Mouse (Mus musculus) erythroblast, embryonic 14.5 days (primary cell): Measurements from ENCODE around the gene Syngr1. TPM values are rescaled to one million over a fixed set of nuclear protein-coding genes. Genes with fewer than 3 reads are reported as not detected.
A peak's percentile ranks its signal among the peaks of the same experiment; 100 is the strongest.

Experiments
- H3K27me3 ChIP-seq: 2 replicates; pipeline ENCODE4 v1.6.1; 2012; ENCODE audit warnings: inconsistent platforms; ENCODE audit not compliant: control insufficient read depth
- H3K36me3 ChIP-seq: 2 replicates; pipeline ENCODE4 v1.6.1; 2012; ENCODE audit warnings: mild to moderate bottlenecking, inconsistent platforms; ENCODE audit not compliant: control insufficient read depth
- H3K4me1 ChIP-seq: 2 replicates; pipeline ENCODE4 v1.6.1; 2012; ENCODE audit warnings: inconsistent platforms; ENCODE audit not compliant: control insufficient read depth
- H3K4me3 ChIP-seq: replicated peaks from 2 replicates; pipeline ENCODE3; 2012; ENCODE audit warnings: moderate library complexity, mild to moderate bottlenecking, inconsistent platforms
- H3K9me3 ChIP-seq: 2 replicates; pipeline ENCODE4 v1.6.1; 2012; ENCODE audit warnings: low read length, inconsistent platforms, mixed read lengths; ENCODE audit not compliant: control insufficient read depth
- GATA1 ChIP-seq: IDR thresholded peaks from 2 replicates; pipeline ENCODE4 v1.6.1; 2012; ENCODE audit warnings: low read length, inconsistent platforms, mixed read lengths
- TAL1 ChIP-seq: IDR thresholded peaks from 3 replicates; pipeline ENCODE4 v1.6.1; 2012; ENCODE audit warnings: low read length, inconsistent platforms, mixed read lengths
- polyA plus RNA-seq: library from polyadenylated mRNA; stranded (reverse); fragments of >175 nt; gene quantifications from 2 replicates; pipeline ENCODE4 v1.2.3, GENCODE M21; 2012

The Syngr1 gene
- polyA plus RNA-seq, 1 experiment: 0.41 TPM

GRCm38 (mm10) chr15:80131421-80131820 is 40.3 kb downstream of the Syngr1 start:
- Histone ChIP-seq H3K36me3 (peaks cover 28% of the 10 kb centered on the region), H3K4me3 (peak overlapping the region; percentile 6), H3K9me3 (0 out of 2 replicates have a peak, but pooled peaks cover under 1% of the 10 kb centered on the region), H3K4me1 (peaks cover 85% of the 10 kb centered on the region), H3K27me3 (no peaks in the 10 kb centered on the region)
- TF ChIP-seq TAL1: no peak
- TF ChIP-seq GATA1: no peak

- H3K27me3 ChIP-seq: no peaks in the 10 kb centered on the region
- peaks cover 38% of the 10 kb centered on the region for H3K36me3 ChIP-seq
- peak overlapping the region; percentile 97 for H3K4me3 ChIP-seq
- peaks cover 3% of the 10 kb centered on the region; the same call in 1 of the 2 replicates for H3K9me3 ChIP-seq
- peaks cover 92% of the 10 kb centered on the region for H3K4me1 ChIP-seq
- TF ChIP-seq TAL1 (no peak), GATA1 (no peak)
These were observed 41.3 kb downstream of the Syngr1 start for GRCm38 (mm10) chr15:80132452-80132851.

- TF ChIP-seq TAL1 (no peak), GATA1 (no peak)
- Histone ChIP-seq H3K4me3 (peak within 1 kb of the TSS; percentile 97), H3K36me3 (peaks cover 44% of the 10 kb centered on the region), H3K4me1 (peaks cover 93% of the 10 kb centered on the region), H3K9me3 (peaks cover 3% of the 10 kb centered on the region; the same call in 1 of the 2 replicates), H3K27me3 (no peaks in the 10 kb centered on the region)
These were observed 42.0 kb downstream of the Syngr1 start, which contains the start of gene Tab1 for GRCm38 (mm10) chr15:80132993-80133586. Gene Tab1 (plus strand): TSS chr15:80133127.

GRCm38 (mm10) chr15:80133682-80134449 is 42.7 kb downstream of the Syngr1 start:
- H3K4me3 ChIP-seq: peak overlapping the region; percentile 97
- TF ChIP-seq GATA1 (no peak), TAL1 (no peak)
- H3K27me3 ChIP-seq: no peaks in the 10 kb centered on the region
- peaks cover 3% of the 10 kb centered on the region; the same call in 1 of the 2 replicates for H3K9me3 ChIP-seq
- H3K36me3 ChIP-seq: peaks cover 52% of the 10 kb centered on the region
- H3K4me1 ChIP-seq: peaks cover 93% of the 10 kb centered on the region

GRCm38 (mm10) chr15:80134450-80134847 is 43.3 kb downstream of the Syngr1 start:
- Histone ChIP-seq H3K27me3 (no peaks in the 10 kb centered on the region), H3K36me3 (peaks cover 55% of the 10 kb centered on the region), H3K4me1 (peaks cover 93% of the 10 kb centered on the region), H3K9me3 (peaks cover 3% of the 10 kb centered on the region; the same call in 1 of the 2 replicates), H3K4me3 (peak overlapping the region; percentile 97)
- TF ChIP-seq TAL1 (no peak), GATA1 (no peak)

GRCm38 (mm10) chr15:80135499-80135898 is 44.4 kb downstream of the Syngr1 start:
- H3K36me3 ChIP-seq: peaks cover 66% of the 10 kb centered on the region
- H3K4me3 ChIP-seq: no peak overlapping the region
- H3K9me3 ChIP-seq: peaks cover 3% of the 10 kb centered on the region; the same call in 1 of the 2 replicates
- no peaks in the 10 kb centered on the region for H3K27me3 ChIP-seq
- TF ChIP-seq TAL1: no peak
- no peak for TF ChIP-seq GATA1
- H3K4me1 ChIP-seq: peaks cover 85% of the 10 kb centered on the region

GRCm38 (mm10) chr15:80136645-80137044 is 45.5 kb downstream of the Syngr1 start:
- H3K4me1 ChIP-seq: peaks cover 73% of the 10 kb centered on the region
- H3K36me3 ChIP-seq: peaks cover 77% of the 10 kb centered on the region

GRCm38 (mm10) chr15:80137945-80138791 is 47.0 kb downstream of the Syngr1 start:
- Histone ChIP-seq H3K4me3 (no peak overlapping the region), H3K4me1 (peaks cover 62% of the 10 kb centered on the region), H3K27me3 (no peaks in the 10 kb centered on the region), H3K36me3 (peaks cover 92% of the 10 kb centered on the region), H3K9me3 (peaks cover 7% of the 10 kb centered on the region)
- no peak for TF ChIP-seq TAL1

More at GRCm38 (mm10) chr15:80136645-80137044, 45.5 kb downstream of the Syngr1 start:
- TF ChIP-seq TAL1 (no peak), GATA1 (no peak)
- H3K4me3 ChIP-seq: no peak overlapping the region
- no peaks in the 10 kb centered on the region for H3K27me3 ChIP-seq
- H3K9me3 ChIP-seq: peaks cover 3% of the 10 kb centered on the region
